Mouse (Mus musculus): Measurements from ENCODE around the gene Thsd7b.
"Not testable (repeated sequence)": the region's sequence is repeated elsewhere in the genome, so short reads cannot be mapped to it uniquely, and the experiment has no call there.

Gene Thsd7b

DNA sequence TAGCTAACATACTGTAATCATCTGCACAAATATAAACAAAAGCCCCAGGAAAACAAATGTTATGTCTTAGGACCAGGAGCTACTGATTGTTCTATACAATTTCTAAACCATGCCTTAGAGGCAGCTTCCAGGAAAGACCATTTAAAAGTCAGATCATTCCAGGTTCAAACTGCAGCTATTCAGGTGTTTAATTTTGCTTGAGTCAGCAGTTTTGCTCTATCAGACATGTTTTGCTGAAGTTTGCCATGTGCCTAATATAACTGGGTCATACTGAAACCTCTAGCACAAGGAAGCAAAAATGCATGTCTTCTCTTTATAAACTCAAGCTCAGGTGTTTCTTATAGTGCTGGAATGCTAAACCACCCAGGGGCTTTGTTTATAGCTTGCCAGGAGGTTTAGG lies 893.1 kb downstream of the Thsd7b start:
- no peak for DNase-seq

DNA sequence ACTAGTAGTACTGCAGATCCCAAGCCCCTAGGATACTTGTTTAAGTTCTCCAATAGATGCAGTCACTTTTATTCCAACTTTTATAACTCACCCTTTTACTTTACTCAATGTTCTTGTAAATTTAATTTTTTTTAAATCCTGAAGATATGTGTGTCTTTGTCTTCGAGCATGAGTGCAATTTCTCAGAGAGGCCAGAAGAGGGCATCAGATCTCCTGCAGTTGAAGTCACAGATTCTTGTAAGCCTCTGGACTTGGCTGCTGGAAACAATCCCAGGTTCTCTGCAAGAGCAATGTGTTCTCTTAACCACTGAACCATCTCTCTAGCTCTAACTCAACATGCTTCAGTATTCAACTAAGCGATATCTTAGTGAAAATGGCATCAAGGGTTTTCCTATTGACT lies 894.2 kb downstream of the Thsd7b start:
- DNase-seq: no peak

DNA sequence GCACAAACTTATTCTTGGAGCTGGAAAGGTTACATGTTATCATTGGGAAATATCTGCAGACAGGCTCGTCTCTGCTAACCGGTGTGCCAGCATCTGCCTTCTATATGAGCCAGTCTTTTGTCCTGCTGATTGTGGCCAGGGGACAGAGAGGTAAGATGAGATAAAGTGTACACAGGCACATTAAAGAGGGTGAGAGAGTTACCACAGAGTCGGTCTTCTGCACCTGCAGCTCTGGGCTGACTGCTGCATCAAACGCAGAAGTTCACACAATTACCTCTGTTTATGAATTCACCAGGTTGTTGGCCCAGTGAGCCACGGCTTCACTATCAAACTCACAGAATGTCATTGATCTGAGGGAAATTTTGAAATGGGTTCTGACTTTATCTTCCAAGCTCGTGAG lies 896.8 kb downstream of the Thsd7b start:
- no peak for DNase-seq

DNA sequence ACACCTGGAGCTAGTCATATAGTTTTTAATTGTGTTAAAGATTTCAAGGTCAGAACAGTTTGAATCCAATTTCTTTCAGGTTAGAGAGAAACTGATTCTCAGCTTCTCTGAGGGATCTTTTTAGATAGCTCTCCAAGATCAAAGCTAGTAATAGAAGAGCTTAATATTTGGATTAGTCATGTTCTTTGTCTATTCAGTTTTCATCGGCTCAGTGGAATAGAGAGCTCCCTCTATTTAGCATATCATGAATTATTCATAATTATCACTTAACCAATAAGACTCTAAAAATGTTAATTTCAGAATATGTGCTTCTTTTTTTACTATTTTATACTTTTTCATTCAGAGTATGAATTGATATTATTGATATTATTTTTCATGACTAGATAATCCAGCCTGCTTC lies 897.2 kb downstream of the Thsd7b start:
- DNase-seq: no peak

DNA sequence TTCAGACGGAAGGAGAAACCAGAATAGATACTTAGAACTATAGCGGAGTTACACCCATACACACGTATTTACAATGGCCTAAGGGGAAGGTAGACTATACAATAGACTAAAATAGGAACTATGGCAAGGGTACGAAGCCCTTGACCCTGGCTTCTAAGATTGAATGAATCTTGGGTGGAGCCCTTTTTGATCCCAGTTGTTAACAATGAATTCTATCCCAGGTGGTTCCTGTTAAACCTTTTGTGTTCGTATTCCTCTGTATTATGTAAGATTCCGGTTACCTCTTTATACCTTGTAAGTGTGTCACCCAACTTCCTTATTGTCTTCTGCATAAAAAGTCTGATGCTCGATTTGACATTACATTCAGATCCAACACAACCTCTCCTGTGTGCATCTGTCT lies 913.7 kb downstream of the Thsd7b start:
- not testable (repeated sequence) for DNase-seq

DNA sequence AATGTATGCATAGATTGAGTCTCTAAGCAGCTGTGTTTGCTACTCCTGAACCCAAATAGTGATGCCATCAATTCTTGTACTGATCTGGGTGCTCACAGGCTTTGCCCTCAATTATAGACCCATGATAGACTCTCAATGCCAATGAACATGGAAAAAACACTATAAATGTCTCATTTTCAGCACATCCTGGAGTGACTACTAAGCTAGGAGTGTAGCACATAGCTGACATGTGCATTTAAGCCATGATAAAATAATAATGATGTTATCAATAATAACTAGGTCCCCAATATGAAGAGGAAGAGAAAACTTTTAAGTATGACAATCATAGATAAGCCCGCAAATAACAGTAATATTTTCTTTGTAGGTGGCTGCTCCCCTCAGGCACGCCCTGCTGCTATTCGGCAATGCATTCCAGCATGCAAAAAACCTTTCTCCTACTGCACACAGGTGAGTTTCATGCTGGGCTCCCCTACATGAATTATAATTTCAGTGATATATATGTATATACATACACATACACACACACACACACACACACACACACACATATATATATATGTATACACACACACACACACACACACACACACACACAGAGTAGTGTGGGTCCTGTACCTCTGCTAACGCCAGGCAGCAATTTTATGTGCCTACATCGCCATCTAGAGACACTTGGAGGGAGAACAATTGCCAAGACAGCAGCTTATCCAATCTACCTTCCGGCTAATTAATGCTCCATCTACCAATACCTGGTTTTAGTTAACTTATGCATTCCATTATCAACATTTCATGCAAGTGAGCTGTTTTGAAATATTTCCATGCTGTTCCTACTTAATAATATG lies 919.3 kb downstream of the Thsd7b start:
- DNase-seq: no peak

DNA sequence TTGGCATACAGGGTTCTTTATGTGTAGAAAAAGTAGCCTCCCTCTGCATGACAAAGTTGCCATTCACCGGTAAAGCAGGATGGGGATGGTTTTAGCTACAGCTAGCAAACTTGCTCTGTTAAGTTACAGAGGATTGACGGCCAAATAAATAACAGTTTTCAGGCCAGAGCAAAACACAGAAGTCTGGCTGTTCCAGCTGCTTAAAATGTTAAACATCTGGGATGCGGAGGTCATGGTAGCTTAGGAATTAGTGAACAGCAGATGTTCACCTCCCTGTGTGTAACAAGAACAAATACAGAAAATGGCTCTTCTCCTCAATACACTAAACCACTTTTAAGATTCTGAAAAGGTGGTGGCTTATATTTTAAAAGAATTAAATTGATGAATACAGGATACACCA lies 944.3 kb downstream of the Thsd7b start:
- DNase-seq: no peak

DNA sequence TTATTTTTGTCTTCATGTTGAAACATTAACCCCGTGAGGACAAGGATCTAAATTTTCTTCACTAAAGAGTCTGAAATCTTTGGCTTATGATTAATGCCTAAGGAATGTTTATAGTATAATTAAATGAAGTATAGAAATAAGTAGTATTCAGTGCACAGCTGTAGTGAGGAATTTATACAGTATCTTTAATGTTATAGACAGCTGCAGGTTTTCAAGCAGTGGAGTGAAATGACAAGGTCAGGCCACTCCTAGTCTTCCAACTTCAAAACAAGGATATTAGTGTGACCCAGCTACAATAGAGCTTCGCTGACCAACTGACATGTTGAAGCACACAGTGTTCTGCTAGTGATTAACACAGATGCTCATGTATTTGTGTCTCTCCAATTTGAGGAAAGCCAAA lies 949.8 kb downstream of the Thsd7b start:
- no peak for DNase-seq

DNA sequence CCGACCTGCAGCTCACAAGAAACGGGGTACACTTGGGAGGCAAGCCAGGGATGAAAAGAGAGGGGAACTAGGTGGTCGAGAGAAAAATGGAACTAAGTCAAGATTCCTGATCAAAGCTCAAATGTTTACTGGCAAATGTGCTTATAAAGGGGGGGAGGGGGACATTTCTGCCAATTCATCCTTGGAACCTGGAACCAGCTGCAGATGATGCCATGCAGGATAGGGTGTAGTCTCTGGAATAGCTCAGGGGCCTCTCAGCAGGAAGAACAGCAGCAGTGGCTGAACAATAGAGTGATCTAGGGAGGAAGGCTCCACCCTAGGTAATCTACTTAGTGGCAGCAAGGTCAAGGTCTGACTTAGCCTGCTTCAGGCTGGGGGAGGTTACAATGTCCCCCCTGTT lies 972.5 kb downstream of the Thsd7b start:
- DNase-seq: no peak

DNA sequence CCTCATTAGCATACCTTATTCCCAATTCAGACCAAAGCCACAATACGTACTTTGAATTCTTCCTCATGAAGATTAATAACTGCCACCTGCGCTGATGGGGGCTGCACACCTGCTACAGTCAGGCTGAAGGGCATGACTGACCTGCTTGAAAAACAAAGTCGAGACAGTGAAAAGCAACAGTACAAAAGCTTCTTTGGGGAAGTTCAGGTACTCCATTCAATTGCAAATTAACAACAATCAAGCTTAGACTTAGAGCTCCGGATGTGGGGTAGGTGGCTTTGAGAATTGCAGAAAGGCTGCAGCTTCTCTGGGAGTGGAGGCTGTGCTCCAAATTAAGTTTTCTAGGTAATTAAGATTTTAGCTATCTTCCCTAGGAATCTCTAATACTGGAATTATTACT lies 973.2 kb downstream of the Thsd7b start:
- DNase-seq: not testable (repeated sequence)

DNA sequence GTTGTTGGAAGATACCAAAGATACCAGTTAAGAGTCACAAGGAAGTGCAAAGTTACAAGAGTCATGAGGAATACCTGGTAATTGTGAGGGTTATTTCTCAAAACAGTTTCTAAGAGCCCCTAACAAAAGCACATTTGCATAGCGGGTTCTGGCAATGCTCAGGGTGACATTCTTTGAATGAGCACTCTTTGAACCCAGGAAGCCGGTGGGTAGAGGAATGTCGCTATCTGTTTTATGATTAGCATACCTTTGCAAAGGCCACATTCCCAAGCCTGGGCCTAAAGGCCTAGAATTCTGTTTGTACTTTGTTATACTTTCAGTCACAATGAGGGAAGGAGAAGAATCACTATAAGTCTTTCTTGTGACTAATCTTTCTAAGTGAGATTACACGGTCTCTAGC lies 973.8 kb downstream of the Thsd7b start:
- DNase-seq: not testable (repeated sequence)

DNA sequence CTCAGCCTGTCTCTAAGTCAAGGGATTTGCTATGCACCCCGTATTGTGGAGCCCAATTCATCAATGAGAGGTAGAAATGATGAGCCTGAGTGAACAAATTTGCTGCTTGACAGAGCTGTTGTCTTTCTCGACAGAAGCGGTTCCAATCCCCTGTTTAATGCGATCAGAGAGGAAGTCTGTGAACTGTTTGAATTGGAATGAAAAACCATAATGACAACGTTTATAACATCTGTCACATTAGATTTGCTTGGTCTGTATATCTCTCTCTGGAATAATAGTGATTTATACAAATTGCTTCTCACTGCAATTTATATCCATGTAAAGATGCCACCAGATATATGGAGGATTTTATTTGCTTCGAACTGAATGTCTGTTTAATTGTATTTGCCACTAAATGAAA lies 988.9 kb downstream of the Thsd7b start:
- no peak for DNase-seq
